Mouse (Mus musculus) thymus, postnatal 10 days (tissue): ENCODE data around the gene Hpgds.
A peak's percentile ranks its signal among the peaks of the same experiment; 100 is the strongest.

Source experiments
- DNase-seq, 2 experiments: peaks; one replicate each; pipeline ENCODE4 v3.0.0; 2021; ENCODE audit warnings: low spot score in 2 of 2

Gene Hpgds

DNA sequence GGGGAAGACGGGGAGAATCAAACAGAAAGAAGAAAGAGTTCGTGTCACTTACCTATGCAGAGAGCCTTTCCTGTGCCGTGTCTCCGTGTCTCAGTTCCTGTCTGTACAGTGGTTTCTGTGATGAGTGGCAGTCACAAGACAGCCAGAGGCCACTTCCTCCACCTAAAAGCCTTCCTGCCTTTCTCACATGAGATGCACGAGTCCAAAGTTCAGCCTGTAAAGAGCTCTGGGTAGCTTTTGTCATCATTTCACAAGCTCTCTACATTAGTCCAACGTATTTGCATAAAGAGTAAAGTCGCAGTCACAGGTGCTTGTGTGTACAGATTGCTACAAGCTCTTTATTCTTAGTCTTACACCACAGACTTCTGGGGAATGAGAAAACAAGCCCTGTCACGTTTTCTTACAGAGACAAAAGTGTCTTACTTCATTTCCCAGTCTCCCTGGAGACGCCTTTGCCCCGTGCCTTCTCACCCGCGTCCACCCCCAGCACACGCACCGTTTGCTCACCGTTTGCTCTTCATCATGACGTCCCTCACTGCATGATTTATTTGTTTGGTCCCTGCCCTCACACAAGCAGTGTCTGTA lies at the start of gene Hpgds:
Hpgds (minus strand) TSS at position 288 of the 585 bp plus-strand sequence.
- peak; percentile 23 to 34 for DNase-seq

DNA sequence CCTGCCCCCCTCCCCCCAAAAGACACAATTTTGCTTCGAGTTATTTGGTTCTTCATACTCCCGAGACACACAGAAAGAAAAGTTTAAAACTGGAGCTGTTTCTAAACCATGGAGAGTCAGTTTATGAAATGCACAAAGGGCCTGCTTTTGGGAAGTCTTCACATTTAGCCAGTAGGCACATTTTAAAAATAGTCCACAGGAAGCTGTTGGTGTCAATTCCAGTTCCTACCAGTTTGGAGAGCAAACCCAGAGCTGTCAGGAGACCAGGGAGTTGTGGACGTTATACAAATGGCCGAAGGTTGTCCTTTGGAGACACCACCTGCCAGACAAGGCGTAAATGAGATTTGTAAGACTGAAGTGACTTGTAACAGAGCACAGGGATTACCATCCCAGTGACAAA lies 20.3 kb upstream of the Hpgds start:
- no peak for DNase-seq

DNA sequence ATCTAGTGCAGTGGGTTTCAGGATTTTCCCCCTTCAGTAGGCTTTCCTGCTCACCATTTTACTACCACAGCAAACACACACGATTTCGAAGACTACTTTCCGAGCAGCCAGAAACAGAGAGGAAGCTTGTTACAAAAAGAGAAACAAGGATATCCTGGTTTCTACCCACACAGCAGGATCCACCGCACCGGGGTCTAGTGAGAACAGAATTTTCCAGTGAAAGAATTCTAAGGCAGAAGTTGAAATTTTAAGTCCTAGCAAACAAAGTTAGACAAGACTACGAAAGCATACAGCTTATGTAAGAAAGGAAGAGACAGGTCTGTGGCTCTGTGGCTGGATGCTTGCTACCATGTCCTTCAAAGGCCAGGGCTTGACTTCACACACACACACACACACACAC lies 19.4 kb upstream of the Hpgds start:
- DNase-seq: no peak

DNA sequence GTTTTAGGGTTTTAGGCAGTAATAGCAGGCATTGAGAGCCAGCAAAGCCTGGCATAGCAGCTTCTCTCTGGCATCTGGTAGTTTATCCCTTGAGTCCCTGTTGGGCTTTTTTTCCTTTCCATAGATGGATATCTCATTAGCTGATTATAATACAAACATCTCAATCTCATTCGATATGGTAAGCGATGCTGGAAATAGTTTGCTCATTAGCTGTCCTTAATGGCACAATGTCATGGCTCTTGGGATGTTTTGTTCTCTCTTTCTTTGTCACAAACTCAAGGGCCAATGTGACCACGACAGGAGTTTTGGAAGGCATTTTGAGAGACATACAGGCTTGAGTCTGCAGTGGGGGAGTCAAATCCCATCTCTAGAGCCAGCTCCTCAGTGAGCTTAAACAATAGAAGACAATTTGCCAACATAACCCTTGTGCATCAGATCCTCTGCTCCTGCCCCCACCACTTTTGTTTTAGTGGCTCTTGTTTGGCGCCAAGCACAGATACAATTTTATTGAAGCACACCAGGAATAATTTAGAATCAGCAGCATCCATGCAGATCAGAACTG lies 14.8 kb upstream of the Hpgds start:
- DNase-seq: no peak

DNA sequence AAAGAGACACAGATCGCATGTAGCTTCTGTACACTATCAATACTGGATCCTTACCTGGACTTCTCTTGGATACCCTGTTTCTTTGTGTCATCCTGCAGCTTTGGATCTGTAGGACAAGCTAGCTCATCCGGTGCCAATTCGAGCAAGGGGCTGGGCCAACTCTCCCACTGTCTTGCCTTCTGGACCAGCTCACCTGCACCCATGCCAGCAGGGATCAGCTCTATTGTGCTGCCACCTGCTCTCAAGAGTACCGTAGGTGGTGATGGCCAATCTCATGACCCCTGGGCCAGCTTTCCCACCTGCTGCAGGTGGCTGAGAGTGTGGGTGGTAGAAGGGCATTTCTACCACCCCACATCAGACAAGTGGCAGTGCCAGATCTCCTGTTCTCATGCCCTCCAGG lies 12.3 kb upstream of the Hpgds start:
- DNase-seq: no peak

- DNase-seq: no peak
Observed at GRCm38 (mm10) chr6:65153570-65153969, 8.9 kb upstream of the Hpgds start.

- DNase-seq: no peak
Observed at GRCm38 (mm10) chr6:65150703-65151102, 6.0 kb upstream of the Hpgds start.

GRCm38 (mm10) chr6:65146363-65146762 lies 1.7 kb upstream of the Hpgds start:
- no peak for DNase-seq

GRCm38 (mm10) chr6:65142316-65142715 lies 2.4 kb downstream of the Hpgds start:
- DNase-seq: no peak

- DNase-seq: no peak
Observed at GRCm38 (mm10) chr6:65140750-65141243, 3.9 kb downstream of the Hpgds start.

- DNase-seq: no peak
Observed at GRCm38 (mm10) chr6:65140082-65140749, 4.5 kb downstream of the Hpgds start.

- no peak for DNase-seq
Observed at GRCm38 (mm10) chr6:65138243-65138642, 6.5 kb downstream of the Hpgds start.

GRCm38 (mm10) chr6:65137802-65138201 lies 6.9 kb downstream of the Hpgds start:
- no peak for DNase-seq

DNA sequence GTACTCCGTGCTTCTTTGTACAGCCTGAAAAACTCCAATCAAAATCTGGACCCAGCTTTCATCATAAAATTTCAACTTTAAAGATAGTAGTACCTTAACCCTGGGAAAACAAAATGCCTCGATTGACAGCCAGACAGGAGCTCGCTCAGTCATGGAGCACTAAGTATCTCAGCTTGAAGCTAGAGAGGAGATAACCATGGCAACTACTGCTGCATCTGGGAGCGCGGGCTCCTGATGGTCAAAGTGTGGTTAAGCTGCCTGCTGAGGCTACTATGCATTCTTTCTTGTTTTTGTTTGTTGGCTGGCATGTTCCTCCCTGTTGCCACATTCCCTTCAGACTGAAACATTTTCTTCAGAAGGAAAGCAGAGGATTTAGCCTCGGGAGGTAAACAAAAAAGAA lies 12.3 kb downstream of the Hpgds start:
- DNase-seq: no peak

DNA sequence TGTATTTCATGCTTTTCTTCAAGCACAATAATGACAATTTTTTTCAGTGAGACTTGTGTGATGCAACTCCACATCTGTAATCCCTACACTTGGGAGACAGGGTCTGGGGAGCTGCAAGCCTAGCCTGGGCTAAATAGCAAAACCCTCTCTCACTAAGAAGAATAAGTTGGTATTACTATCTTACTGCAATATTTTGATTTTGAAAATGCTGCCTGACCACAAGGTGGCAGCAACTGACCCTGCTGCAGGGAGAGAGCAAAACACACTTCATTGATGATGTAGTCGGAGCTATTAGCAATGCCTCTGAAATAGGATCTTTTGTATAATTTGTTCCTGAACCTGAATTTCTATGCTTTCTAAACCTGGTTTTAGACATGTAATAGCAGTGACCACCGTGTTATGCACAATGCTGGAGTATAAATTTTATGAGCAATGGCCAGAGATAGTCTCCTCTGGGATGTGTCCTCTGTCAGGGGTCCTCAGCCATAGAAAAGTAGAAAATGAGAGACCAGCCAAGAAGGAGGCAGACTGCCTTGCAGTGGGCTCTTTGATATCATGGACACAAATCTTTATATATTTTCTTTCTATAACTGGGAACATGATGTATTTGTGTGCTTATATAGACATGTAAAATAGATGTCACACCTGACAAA lies 18.5 kb downstream of the Hpgds start:
- DNase-seq: peak in 1 of 2 experiments; percentile 39

DNA sequence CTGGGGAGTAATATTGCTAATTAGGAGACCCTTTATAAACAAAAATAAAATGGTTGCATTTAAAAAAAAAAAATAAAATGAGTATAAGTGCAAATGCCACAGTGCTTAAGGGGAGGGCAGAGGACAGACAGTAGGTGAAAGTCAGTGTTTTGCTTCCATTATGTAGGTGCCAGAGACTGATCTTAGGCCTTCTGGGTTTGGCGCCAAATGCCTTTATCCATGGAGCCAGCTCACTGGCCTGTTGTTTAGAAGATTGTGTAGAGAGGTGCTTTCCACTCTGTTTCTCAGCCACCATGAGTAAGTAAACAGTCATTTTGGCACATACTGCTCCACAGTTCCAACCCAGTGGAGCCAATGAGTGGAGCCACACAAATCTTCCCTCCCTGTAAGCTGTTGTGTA lies 27.2 kb downstream of the Hpgds start:
- DNase-seq: no peak

DNA sequence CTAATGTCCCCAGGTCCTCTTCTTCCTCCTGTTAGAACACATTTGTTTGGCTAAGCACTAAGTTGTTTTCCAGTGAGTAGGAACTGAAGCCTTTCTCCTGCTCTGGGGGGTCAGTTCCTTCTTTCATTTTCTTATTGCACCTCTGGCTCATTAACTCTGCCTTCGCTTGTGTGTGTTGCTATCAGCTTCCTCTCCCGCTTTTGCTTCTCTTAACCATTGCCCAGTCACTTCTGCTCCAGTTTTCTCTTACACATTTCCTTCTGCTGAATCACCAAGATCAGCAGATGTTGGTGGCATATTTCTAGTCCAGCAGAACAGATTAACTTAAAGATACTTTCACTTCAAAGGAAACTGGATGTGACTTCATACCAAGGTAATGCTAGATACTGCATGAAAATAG lies 29.8 kb downstream of the Hpgds start:
- DNase-seq: no peak

DNA sequence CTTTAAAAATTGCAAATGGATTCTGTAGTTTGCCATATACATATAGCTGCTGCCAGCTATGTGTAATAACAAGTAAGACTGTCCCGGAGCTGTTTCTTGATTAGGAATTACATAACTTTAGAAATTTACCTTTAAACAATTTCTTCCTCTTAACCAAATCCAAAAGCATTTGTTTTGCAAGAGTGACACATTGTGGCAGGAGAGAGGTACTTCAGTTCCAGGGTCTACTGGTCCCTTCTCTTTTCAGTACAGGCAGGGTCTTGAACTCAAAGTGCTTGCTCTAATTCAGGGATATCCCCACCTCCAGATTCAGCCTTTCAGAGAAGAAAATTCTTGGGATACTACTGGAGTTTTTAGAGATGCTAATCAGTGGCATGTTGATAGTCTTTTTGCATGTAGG lies 65.6 kb downstream of the Hpgds start:
- DNase-seq: no peak

GRCm38 (mm10) chr6:65075201-65075600 lies 69.5 kb downstream of the Hpgds start:
- DNase-seq: no peak
